Mouse (Mus musculus): ENCODE measurements at regions not wholly inside any gene's neighbourhood (a gene's known extent, or its start where the extent isn't known, plus 50 kb on each side); places are given as distances from the start of the nearest gene placed in this dataset.

GRCm38 (mm10) chr1:166752990-166753709 is 71.5 kb upstream of the Fmo9 start:
- TF ChIP-seq GATA1 (IDR thresholded peaks at IDR 0.05; ENCODE audit: borderline replicate concordance, low read length): no peak
- no peak for TF ChIP-seq FLI1 (IDR thresholded peaks at IDR 0.05; ENCODE audit: low read length)

Measured in megakaryocyte, embryonic 14.5 days (primary cell).